Mouse (Mus musculus) embryonic facial prominence, embryonic 11.5 days (tissue): Measurements from ENCODE around the gene Tmem206. TPM values are rescaled to one million over a fixed set of nuclear protein-coding genes. Genes with fewer than 3 reads are reported as not detected.

Experiments
- ATAC-seq: fragments of 200-750 bp; cut with Nextera tagmentation; replicated peaks from 2 replicates; pipeline ENCODE4 v1.8.0; 2017; ENCODE audit warnings: low read depth; ENCODE audit not compliant: insufficient number of reproducible peaks, low FRiP score, low TSS enrichment
- DNase-seq: peaks from one replicate; pipeline ENCODE4 v3.0.0-alpha.2; 2015; ENCODE audit warnings: low spot score
- H3K27ac ChIP-seq: fragments of 300-500 bp; sonication (generic); replicated peaks from 2 replicates; pipeline ENCODE4 v1.5.1; 2014; ENCODE audit warnings: mild to moderate bottlenecking, low read depth, low read length, control low read depth
- H3K27me3 ChIP-seq: fragments of 300-500 bp; sonication (generic); 2 replicates; pipeline ENCODE4 v1.6.1; 2014; ENCODE audit warnings: mild to moderate bottlenecking, low read length, moderate library complexity, mixed read lengths; ENCODE audit not compliant: control insufficient read depth, insufficient read depth
- H3K36me3 ChIP-seq: fragments of 300-500 bp; sonication (generic); replicated peaks from 2 replicates; pipeline ENCODE4 v1.6.1; 2014; ENCODE audit warnings: low read depth, mild to moderate bottlenecking, low read length, moderate library complexity, mixed read lengths; ENCODE audit not compliant: control insufficient read depth, insufficient read depth
- H3K4me1 ChIP-seq: fragments of 300-500 bp; sonication (generic); 2 replicates; pipeline ENCODE4 v1.6.1; 2014; ENCODE audit warnings: low read length, mixed read lengths; ENCODE audit not compliant: control insufficient read depth, insufficient read depth
- H3K4me2 ChIP-seq: fragments of 300-500 bp; sonication (generic); 2 replicates; pipeline ENCODE4 v1.6.1; 2014; ENCODE audit warnings: low read depth, mild to moderate bottlenecking, control low read depth, low read length, moderate library complexity
- H3K4me3 ChIP-seq: fragments of 300-500 bp; sonication (generic); 2 replicates; pipeline ENCODE4 v1.5.1; 2014; ENCODE audit warnings: low read depth, low read length, control low read depth
- H3K9ac ChIP-seq: fragments of 300-500 bp; sonication (generic); replicated peaks from 2 replicates; pipeline ENCODE4 v1.6.1; 2014; ENCODE audit warnings: mild to moderate bottlenecking, control low read depth, low read length
- H3K9me3 ChIP-seq: fragments of 300-500 bp; sonication (generic); replicated peaks from 2 replicates; pipeline ENCODE4 v1.6.1; 2016; ENCODE audit warnings: mild to moderate bottlenecking, low read length, inconsistent platforms, mixed read lengths; ENCODE audit not compliant: control insufficient read depth
- WGBS: fragments of 180-500 bp; shearing (Covaris S2); extraction: QIAGEN DNeasy Blood & Tissue Kit; methylation state at CpG from one replicate; pipeline ENCODE4 v1.1.7; 2014; 5-methylcytosine and 5-hydroxymethylcytosine counted together
- polyA plus RNA-seq: library from polyadenylated mRNA; unstranded; fragments of >200 nt; fragmentation: Nextera tagmentation; extraction: Ambion mirVana; gene quantifications from 2 replicates; pipeline ENCODE4 v1.2.1, GENCODE M21; 2014

Gene Tmem206
- 29.6 and 30.8 TPM in 2 replicates for polyA plus RNA-seq

DNA sequence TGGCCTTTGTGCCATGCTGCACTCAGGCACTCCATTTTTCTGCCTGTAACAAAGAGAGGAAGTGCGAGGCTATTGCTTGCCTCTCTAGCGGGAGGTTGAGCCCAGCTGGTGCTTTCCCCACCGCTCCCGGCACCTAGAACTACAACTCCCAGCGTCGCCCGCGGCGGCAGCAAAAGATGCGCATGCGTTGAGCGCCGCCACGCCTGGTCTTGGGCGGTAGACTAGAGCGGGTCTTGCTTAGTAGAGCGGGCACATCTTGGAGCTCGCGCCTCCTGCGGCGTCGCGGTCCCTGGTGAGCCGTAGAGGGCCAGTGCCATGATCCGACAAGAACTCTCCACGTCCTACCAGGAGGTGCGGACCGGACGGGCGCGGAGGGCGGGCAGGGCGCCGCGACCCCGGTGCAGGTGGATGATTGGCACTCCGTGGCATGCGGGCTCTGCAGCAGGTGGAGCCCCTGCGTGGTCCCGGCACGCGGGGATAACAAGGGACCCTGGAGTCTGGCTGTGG lies at the start of gene Tmem206:
Gene Tmem206 (plus strand): TSS at position 187 of the 507 bp plus-strand sequence.
- Histone ChIP-seq H3K9ac (peak within 1 kb of the TSS; percentile 86), H3K9me3 (no peaks in the 10 kb centered on the region), H3K36me3 (no peaks in the 10 kb centered on the region), H3K27ac (0 out of 2 replicates have a peak within 1 kb of the TSS, but pooled peaks have one; percentile 41), H3K27me3 (no peaks in the 10 kb centered on the region), H3K4me3 (peak within 1 kb of the TSS; percentile 88), H3K4me2 (peak within 1 kb of the TSS; percentile 95), H3K4me1 (no peaks in the 10 kb centered on the region)
- DNase-seq, result peak; percentile 98
- peak; percentile 92 for ATAC-seq
- under 1% methylated on average over 41 of the region's 42 CpGs for WGBS

DNA sequence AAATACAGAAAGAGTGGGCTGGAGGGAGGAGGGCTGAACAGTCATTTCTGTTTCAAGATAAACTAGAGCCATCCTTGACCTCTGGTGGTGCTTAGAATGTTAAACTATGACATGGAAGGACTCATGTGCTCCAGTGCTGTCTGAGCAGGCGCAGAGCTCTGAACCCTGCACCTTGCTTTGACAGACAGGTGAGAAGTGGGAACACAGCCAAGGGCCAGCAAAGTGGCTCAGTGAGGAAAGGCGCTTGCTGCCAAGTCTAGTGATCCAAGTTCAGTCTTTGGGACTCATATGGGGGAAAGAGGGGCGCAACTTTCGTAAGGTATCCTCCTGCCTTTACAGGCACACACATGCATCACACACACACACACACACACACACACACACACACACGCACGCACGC lies 49.5 kb upstream of the Tmem206 start:
- no peak for ATAC-seq
- H3K36me3 ChIP-seq, result no peaks in the 10 kb centered on the region
- no peaks in the 10 kb centered on the region for H3K9me3 ChIP-seq
- H3K4me3 ChIP-seq, result no peak overlapping the region
- no peak overlapping the region for H3K4me2 ChIP-seq
- no peak for DNase-seq
- no peak overlapping the region for H3K27ac ChIP-seq
- H3K9ac ChIP-seq, result no peak overlapping the region
- 83% methylated on average over 7 of the region's 7 CpGs for WGBS
- no peaks in the 10 kb centered on the region for H3K27me3 ChIP-seq
- H3K4me1 ChIP-seq, result no peaks in the 10 kb centered on the region

DNA sequence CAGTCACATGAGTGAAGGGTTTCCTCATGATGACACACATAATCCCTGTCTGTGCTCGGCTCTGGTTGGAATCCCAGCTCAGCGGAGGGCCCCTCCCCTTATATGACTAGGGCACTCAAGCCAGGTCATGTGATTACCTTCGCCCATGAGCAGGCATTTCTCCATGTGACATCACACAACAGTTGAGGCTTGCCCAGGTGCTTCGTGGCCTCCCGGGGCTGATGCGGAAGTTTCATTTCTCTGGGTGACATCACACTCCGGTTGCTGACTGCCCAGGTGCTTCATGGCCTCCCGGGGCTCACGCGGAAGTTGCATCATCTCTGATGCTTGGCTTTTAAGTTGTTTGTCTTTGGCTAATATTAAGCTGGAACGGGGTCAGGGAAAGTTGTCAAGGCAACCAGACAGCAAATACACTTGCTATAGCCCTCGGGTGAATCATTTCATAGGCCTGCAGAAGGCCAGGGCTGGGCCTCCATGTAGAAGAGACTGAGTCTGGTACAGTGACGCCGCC lies 48.1 kb upstream of the Tmem206 start:
- H3K4me2 ChIP-seq, result no peak overlapping the region
- no peaks in the 10 kb centered on the region for H3K36me3 ChIP-seq
- DNase-seq, result no peak
- H3K4me1 ChIP-seq, result no peaks in the 10 kb centered on the region
- H3K4me3 ChIP-seq, result no peak overlapping the region
- 80% methylated on average over 14 of the region's 14 CpGs for WGBS
- H3K27me3 ChIP-seq, result no peaks in the 10 kb centered on the region
- H3K9ac ChIP-seq, result no peak overlapping the region
- H3K9me3 ChIP-seq, result no peaks in the 10 kb centered on the region
- no peak for ATAC-seq
- no peak overlapping the region for H3K27ac ChIP-seq

- H3K9me3 ChIP-seq, result no peaks in the 10 kb centered on the region
- DNase-seq (no peak), ATAC-seq (no peak)
- H3K9ac ChIP-seq, result no peak overlapping the region
- no peaks in the 10 kb centered on the region for H3K4me1 ChIP-seq
- H3K27me3 ChIP-seq, result no peaks in the 10 kb centered on the region
- H3K4me2 ChIP-seq, result no peak overlapping the region
- WGBS, result 87% methylated on average over 4 of the region's 4 CpGs
- no peak overlapping the region for H3K27ac ChIP-seq
- no peaks in the 10 kb centered on the region for H3K36me3 ChIP-seq
- H3K4me3 ChIP-seq, result no peak overlapping the region
Measured at GRCm38 (mm10) chr1:191278324-191278723, 47.4 kb upstream of the Tmem206 start.

DNA sequence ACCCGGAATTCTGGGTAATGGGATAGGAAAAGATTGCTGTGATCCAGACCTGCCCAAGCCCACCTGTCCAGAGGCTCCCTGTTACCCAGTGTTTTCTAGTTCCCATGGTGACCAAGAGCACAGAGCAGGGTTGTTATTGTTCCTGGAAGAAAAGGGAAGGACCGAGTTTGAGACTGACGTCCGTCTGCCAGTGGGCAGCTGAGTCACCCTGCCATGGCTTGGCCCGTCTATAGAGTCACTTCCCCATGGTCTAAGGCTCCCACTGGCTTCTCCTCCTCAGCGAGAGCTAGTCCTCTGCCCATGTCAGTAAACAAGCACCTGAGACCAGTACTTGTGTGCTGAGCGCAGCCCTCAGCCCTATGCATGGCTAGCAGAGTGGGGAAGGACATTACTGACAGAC lies 44.5 kb upstream of the Tmem206 start:
- Histone ChIP-seq H3K9ac (no peak overlapping the region), H3K9me3 (no peaks in the 10 kb centered on the region), H3K4me1 (no peaks in the 10 kb centered on the region), H3K4me3 (no peak overlapping the region), H3K36me3 (no peaks in the 10 kb centered on the region), H3K27ac (no peak overlapping the region), H3K4me2 (no peak overlapping the region), H3K27me3 (no peaks in the 10 kb centered on the region)
- ATAC-seq (no peak), DNase-seq (no peak)
- 76% methylated on average over 7 of the region's 7 CpGs for WGBS

GRCm38 (mm10) chr1:191282319-191282718 lies 43.4 kb upstream of the Tmem206 start:
- Histone ChIP-seq H3K4me3 (no peak overlapping the region), H3K9me3 (no peaks in the 10 kb centered on the region), H3K36me3 (no peaks in the 10 kb centered on the region), H3K27me3 (no peaks in the 10 kb centered on the region), H3K9ac (no peak overlapping the region), H3K27ac (no peak overlapping the region), H3K4me2 (no peak overlapping the region), H3K4me1 (no peaks in the 10 kb centered on the region)
- WGBS, result 96% methylated on average over 1 of the region's 1 CpGs
- ATAC-seq, result no peak
- no peak for DNase-seq

DNA sequence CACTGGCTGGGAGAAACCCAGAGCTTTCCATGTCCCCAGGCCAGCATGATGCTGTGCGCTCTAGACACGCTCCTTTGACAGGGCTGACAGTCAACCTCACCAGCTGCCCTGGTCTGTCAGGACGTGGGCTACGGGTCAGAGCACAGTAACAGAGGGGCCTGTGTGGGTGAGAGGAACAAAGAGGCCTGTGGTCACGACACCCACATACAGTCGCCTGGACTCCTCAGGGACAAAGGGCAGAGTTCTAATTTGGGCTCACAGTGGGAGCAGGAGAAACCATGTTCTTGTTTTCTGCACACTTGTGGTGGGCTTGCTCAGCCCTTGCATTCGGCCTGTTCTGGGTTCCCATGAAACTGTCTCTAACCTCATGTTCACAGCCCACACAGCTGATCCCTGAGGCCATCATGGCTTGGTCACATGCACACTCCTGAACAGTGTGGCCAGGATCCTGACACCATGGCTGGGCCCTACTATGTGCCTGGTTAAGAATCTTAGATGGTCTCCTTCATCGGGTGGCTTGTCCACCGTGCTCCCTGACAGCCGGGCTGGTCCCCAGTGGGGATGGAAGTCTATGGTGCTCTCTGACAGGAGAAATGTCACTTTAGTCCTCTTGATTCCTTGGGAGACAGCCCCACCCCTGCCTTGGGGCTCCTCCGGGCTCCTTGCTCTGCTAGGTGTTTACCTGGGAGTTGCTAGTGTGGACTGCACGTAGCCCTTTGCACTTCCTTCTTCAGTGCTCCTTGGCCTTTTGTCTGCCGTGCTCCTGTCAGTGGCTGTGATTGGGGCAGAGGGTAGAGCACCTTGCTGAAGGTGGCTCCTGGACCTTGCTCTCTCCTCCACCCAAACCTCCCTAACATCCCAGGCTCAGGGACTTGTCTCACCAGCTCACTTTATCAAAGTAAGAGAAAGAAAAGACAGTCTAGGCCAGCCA lies 42.3 kb upstream of the Tmem206 start:
- ATAC-seq, result no peak
- Histone ChIP-seq H3K4me3 (no peak overlapping the region), H3K9me3 (no peaks in the 10 kb centered on the region), H3K36me3 (no peaks in the 10 kb centered on the region), H3K27ac (no peak overlapping the region), H3K4me1 (no peaks in the 10 kb centered on the region), H3K27me3 (no peaks in the 10 kb centered on the region), H3K4me2 (no peak overlapping the region), H3K9ac (no peak overlapping the region)
- DNase-seq, result no peak
- WGBS, result 68% methylated on average over 13 of the region's 13 CpGs

DNA sequence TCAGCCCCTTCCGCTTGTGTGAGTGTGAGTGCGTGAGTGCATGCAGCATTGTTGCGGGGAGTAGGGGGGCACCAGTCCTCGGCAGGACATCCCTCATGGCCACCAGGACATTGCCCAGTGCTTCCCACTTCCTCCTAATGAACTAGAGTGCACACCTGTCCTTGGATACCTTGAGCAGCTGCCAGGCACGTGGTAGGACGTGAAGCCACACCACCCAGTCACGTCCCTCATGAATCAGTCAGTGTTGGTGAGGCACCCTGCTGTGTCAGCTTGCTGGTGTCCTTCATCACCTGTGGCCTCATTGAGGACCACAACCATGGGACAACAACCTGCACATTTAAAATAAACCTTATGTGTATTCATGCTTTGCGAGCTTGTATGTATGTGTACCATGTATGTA lies 41.2 kb upstream of the Tmem206 start:
- Histone ChIP-seq H3K9me3 (no peaks in the 10 kb centered on the region), H3K4me1 (no peaks in the 10 kb centered on the region), H3K27me3 (no peaks in the 10 kb centered on the region), H3K36me3 (no peaks in the 10 kb centered on the region), H3K4me2 (no peak overlapping the region), H3K9ac (no peak overlapping the region), H3K27ac (no peak overlapping the region), H3K4me3 (no peak overlapping the region)
- WGBS, result 91% methylated on average over 8 of the region's 8 CpGs
- DNase-seq, result no peak
- ATAC-seq, result no peak
